Mouse (Mus musculus): Measurements from ENCODE around the gene Cpne7. TPM values are rescaled to one million over a fixed set of nuclear protein-coding genes. Genes with fewer than 3 reads are reported as not detected.

Cpne7 gene
- total and polyA plus RNA-seq, 3 experiments, result 3.5 to 4.5 TPM; not detected in 1

- Histone ChIP-seq H3K27ac (ENCODE audit: control insufficient read depth, low read depth, low read length) (no peak overlapping the region), H3K4me3 (ENCODE audit: control insufficient read depth in 1 of 2, insufficient read depth in 1 of 2, low read depth in 2 of 2, low read length in 2 of 2) (no peak overlapping the region), H3K79me2 (ENCODE audit: control insufficient read depth, insufficient read depth, low read length, poor library complexity) (no peaks in the 10 kb centered on the region), H3K27me3 (ENCODE audit: control insufficient read depth in 1 of 2, insufficient read depth in 2 of 2, low read length in 2 of 2) (no peaks in the 10 kb centered on the region), H3K9me3 (replicated peaks; ENCODE audit: insufficient read depth, low read length) (no peaks in the 10 kb centered on the region), H3K9ac (ENCODE audit: control insufficient read depth, low read depth, low read length, poor library complexity, severe bottlenecking) (no peak overlapping the region), H3K4me1 (ENCODE audit: control insufficient read depth in 1 of 2, insufficient read depth in 2 of 2, low read length in 2 of 2) (peaks cover 5 to 16% of the 10 kb centered on the region in 2 experiments; a peak in 3 of 4 replicates), H3K36me3 (ENCODE audit: control insufficient read depth in 1 of 2, insufficient read depth in 2 of 2, low read length in 2 of 2) (peaks cover 0 to 3% of the 10 kb centered on the region in 2 experiments; a peak in 1 of 4 replicates)
- TF ChIP-seq E2F4 (IDR thresholded peaks at IDR 0.05; ENCODE audit: borderline replicate concordance, low read depth, low read length) (no peak), ZKSCAN1 (IDR thresholded peaks at IDR 0.05; ENCODE audit: low read depth, low read length) (no peak), ZNF384 (IDR thresholded peaks at IDR 0.05; ENCODE audit: low read depth, low read length) (no peak), JUND (IDR thresholded peaks at IDR 0.05; ENCODE audit: low read depth, low read length) (no peak), CHD1 (IDR thresholded peaks at IDR 0.05; ENCODE audit: low read depth, low read length) (no peak), RAD21 (IDR thresholded peaks at IDR 0.05; ENCODE audit: low read depth, low read length) (no peak), GATA1 (IDR thresholded peaks at IDR 0.05; ENCODE audit: low read depth, low read length) (no peak), POLR2AphosphoS5 (IDR thresholded peaks at IDR 0.05; ENCODE audit: borderline replicate concordance, low read depth, low read length) (no peak), MXI1 (IDR thresholded peaks at IDR 0.05; ENCODE audit: low read depth, low read length) (no peak), MYB (IDR thresholded peaks at IDR 0.05; ENCODE audit: low read depth, low read length) (no peak), TCF12 (IDR thresholded peaks at IDR 0.05; ENCODE audit: low read depth, low read length) (no peak)
- no peak for DNase-seq (ENCODE audit: low read depth, low spot score)
Measured at GRCm38 (mm10) chr8:123122059-123122458, 4.9 kb downstream of the Cpne7 start.

GRCm38 (mm10) chr8:123122670-123123069 lies 5.5 kb downstream of the Cpne7 start:
- Histone ChIP-seq H3K79me2 (ENCODE audit: control insufficient read depth, insufficient read depth, low read length, poor library complexity) (no peaks in the 10 kb centered on the region), H3K9ac (ENCODE audit: control insufficient read depth, low read depth, low read length, poor library complexity, severe bottlenecking) (no peak overlapping the region), H3K27ac (ENCODE audit: control insufficient read depth, low read depth, low read length) (no peak overlapping the region), H3K9me3 (replicated peaks; ENCODE audit: insufficient read depth, low read length) (no peaks in the 10 kb centered on the region), H3K4me1 (ENCODE audit: control insufficient read depth in 1 of 2, insufficient read depth in 2 of 2, low read length in 2 of 2) (peaks cover 4 to 13% of the 10 kb centered on the region in 2 experiments; a peak in 3 of 4 replicates), H3K4me3 (ENCODE audit: control insufficient read depth in 1 of 2, insufficient read depth in 1 of 2, low read depth in 2 of 2, low read length in 2 of 2) (no peak overlapping the region), H3K27me3 (ENCODE audit: control insufficient read depth in 1 of 2, insufficient read depth in 2 of 2, low read length in 2 of 2) (no peaks in the 10 kb centered on the region), H3K36me3 (ENCODE audit: control insufficient read depth in 1 of 2, insufficient read depth in 2 of 2, low read length in 2 of 2) (peaks cover 0 to 3% of the 10 kb centered on the region in 2 experiments; a peak in 1 of 4 replicates)
- DNase-seq (ENCODE audit: low read depth, low spot score), result no peak
- TF ChIP-seq TCF12 (IDR thresholded peaks at IDR 0.05; ENCODE audit: low read depth, low read length), result no peak
- no peak for TF ChIP-seq GATA1 (IDR thresholded peaks at IDR 0.05; ENCODE audit: low read depth, low read length)
- no peak for TF ChIP-seq MYC (IDR thresholded peaks at IDR 0.05; ENCODE audit: low read depth, low read length)
- TF ChIP-seq CHD1 (IDR thresholded peaks at IDR 0.05; ENCODE audit: low read depth, low read length), result no peak
- TF ChIP-seq TBP (IDR thresholded peaks at IDR 0.05; ENCODE audit: low read depth, low read length), result no peak
- TF ChIP-seq MAFK (IDR thresholded peaks at IDR 0.05; ENCODE audit: borderline replicate concordance, low read depth, low read length), result no peak
- TF ChIP-seq JUND (IDR thresholded peaks at IDR 0.05; ENCODE audit: low read depth, low read length), result no peak
- TF ChIP-seq RCOR1 (IDR thresholded peaks at IDR 0.05; ENCODE audit: low read depth, low read length), result no peak
- TF ChIP-seq E2F4 (IDR thresholded peaks at IDR 0.05; ENCODE audit: borderline replicate concordance, low read depth, low read length), result no peak
- TF ChIP-seq HCFC1 (IDR thresholded peaks at IDR 0.05; ENCODE audit: low read depth, low read length), result no peak
- no peak for TF ChIP-seq USF2 (IDR thresholded peaks at IDR 0.05; ENCODE audit: borderline replicate concordance in 1 of 2, insufficient read depth in 1 of 2, low read depth in 1 of 2, low read length in 2 of 2)
